Mouse (Mus musculus): ENCODE measurements around the gene 2410004P03Rik.
A peak's percentile ranks its signal among the peaks of the same experiment; 100 is the strongest.
"Not testable (repeated sequence)": the region's sequence is repeated elsewhere in the genome, so short reads cannot be mapped to it uniquely, and the experiment has no call there.

2410004P03Rik gene

GRCm38 (mm10) chr12:17021125-17021524 is 9.6 kb upstream of the 2410004P03Rik start:
- DNase-seq (ENCODE audit: low read depth, low spot score): not testable (repeated sequence)

GRCm38 (mm10) chr12:17018468-17018867 is 6.9 kb upstream of the 2410004P03Rik start:
- DNase-seq (ENCODE audit: low read depth, low spot score): no peak

- DNase-seq (ENCODE audit: low read depth, low spot score): no peak
Observed at GRCm38 (mm10) chr12:17015711-17016110, 4.2 kb upstream of the 2410004P03Rik start.

GRCm38 (mm10) chr12:17012067-17012899 is 756 bp upstream of the 2410004P03Rik start:
- DNase-seq (ENCODE audit: low read depth, low spot score): no peak

- DNase-seq (ENCODE audit: low read depth, low spot score): no peak
Observed at GRCm38 (mm10) chr12:17009466-17009865, 2.1 kb downstream of the 2410004P03Rik start.

GRCm38 (mm10) chr12:17001211-17001610 is 10.3 kb downstream of the 2410004P03Rik start:
- DNase-seq (ENCODE audit: low read depth, low spot score): no peak

- no peak for DNase-seq (ENCODE audit: low read depth, low spot score)
Observed at GRCm38 (mm10) chr12:17000628-17001027, 10.9 kb downstream of the 2410004P03Rik start.

- DNase-seq (ENCODE audit: low read depth, low spot score): peak; percentile 82
Observed at GRCm38 (mm10) chr12:16999739-17000497, 11.6 kb downstream of the 2410004P03Rik start, which contains the start of gene Pqlc3. Pqlc3 (minus strand) TSS chr12:17000408.

GRCm38 (mm10) chr12:16999146-16999545 is 12.4 kb downstream of the 2410004P03Rik start:
- no peak for DNase-seq (ENCODE audit: low read depth, low spot score)

- no peak for DNase-seq (ENCODE audit: low read depth, low spot score)
Observed at GRCm38 (mm10) chr12:16996886-16997462, 14.6 kb downstream of the 2410004P03Rik start.

- no peak for DNase-seq (ENCODE audit: low read depth, low spot score)
Observed at GRCm38 (mm10) chr12:16996281-16996680, 15.2 kb downstream of the 2410004P03Rik start.

- DNase-seq (ENCODE audit: low read depth, low spot score): no peak
Observed at GRCm38 (mm10) chr12:16994291-16994690, 17.2 kb downstream of the 2410004P03Rik start.

GRCm38 (mm10) chr12:16992355-16992754 is 19.2 kb downstream of the 2410004P03Rik start:
- DNase-seq (ENCODE audit: low read depth, low spot score): no peak

- DNase-seq (ENCODE audit: low read depth, low spot score): no peak
Observed at GRCm38 (mm10) chr12:16991376-16991775, 20.2 kb downstream of the 2410004P03Rik start.

GRCm38 (mm10) chr12:16985778-16986177 is 25.7 kb downstream of the 2410004P03Rik start:
- DNase-seq (ENCODE audit: low read depth, low spot score): no peak

- no peak for DNase-seq (ENCODE audit: low read depth, low spot score)
Observed at GRCm38 (mm10) chr12:16977120-16977519, 34.4 kb downstream of the 2410004P03Rik start.

- no peak for DNase-seq (ENCODE audit: low read depth, low spot score)
Observed at GRCm38 (mm10) chr12:16966811-16967210, 44.7 kb downstream of the 2410004P03Rik start.

GRCm38 (mm10) chr12:16963354-16963753 is 48.2 kb downstream of the 2410004P03Rik start:
- no peak for DNase-seq (ENCODE audit: low read depth, low spot score)

- peak; percentile 8 for DNase-seq (ENCODE audit: low read depth, low spot score)
Observed at GRCm38 (mm10) chr12:16958851-16959250, 52.7 kb downstream of the 2410004P03Rik start.
